Mouse (Mus musculus) monocyte, adult 2 months (primary cell): ENCODE data around the gene Sh2d3c.

Source experiments
- DNase-seq, 2 experiments: peaks; one replicate each; pipeline ENCODE4 v3.0.0; 2022; ENCODE audit warnings: low spot score in 2 of 2, low read depth in 1 of 2

Gene Sh2d3c

GRCm38 (mm10) chr2:32787176-32787575 is 66.3 kb downstream of the Sh2d3c start:
- DNase-seq = no peak

GRCm38 (mm10) chr2:32788581-32788980 is 67.7 kb downstream of the Sh2d3c start:
- DNase-seq = no peak

- DNase-seq = no peak
Observed at GRCm38 (mm10) chr2:32791297-32791696, 70.4 kb downstream of the Sh2d3c start.

GRCm38 (mm10) chr2:32795748-32796418 is 75.0 kb downstream of the Sh2d3c start:
- DNase-seq = no peak

GRCm38 (mm10) chr2:32798251-32798962 is 77.6 kb downstream of the Sh2d3c start:
- DNase-seq = no peak
